8 mouse cellular contexts compared by ENCODE assay signal in the genomic region with DNA sequence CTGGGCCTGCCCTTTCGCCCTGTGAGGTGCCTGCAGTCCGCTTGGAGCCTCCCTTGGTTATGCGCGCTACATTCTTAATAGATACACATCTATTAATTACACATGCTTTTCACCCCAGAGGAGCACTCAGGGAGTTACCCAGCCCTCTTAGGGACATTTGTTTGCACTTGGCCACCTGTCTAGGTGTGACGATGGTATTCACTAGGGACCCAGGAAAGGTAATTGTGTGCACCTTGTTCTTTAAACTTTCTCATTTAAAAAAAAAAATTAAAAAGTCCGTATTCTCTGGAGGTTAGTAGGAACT. TPM values are rescaled to one million over a fixed set of nuclear protein-coding genes. Genes with fewer than 3 reads are reported as not detected.
DNase-seq lines count a peak whose midpoint lies in the region; ATAC-seq and TF ChIP-seq lines count a peak whose summit lies in the region.

No protein-coding gene starts in this region.

- no peaks in the 10 kb centered on the region for H3K9me3 ChIP-seq in kidney, embryonic 14.5 days (ENCODE audit: control insufficient read depth, low read length)
- H3K9me3 ChIP-seq in midbrain, embryonic 10.5 days (replicated peaks): no peaks in the 10 kb centered on the region

- no peaks in the 10 kb centered on the region for H3K4me1 ChIP-seq in kidney, embryonic 14.5 days (ENCODE audit: control insufficient read depth, insufficient read depth, low read length)
- peaks cover 5% of the 10 kb centered on the region; the same call in 1 of the 2 replicates for H3K4me1 ChIP-seq in bone marrow macrophage, adult 2 months (ENCODE audit: control insufficient read depth, insufficient read depth, low read length)
- H3K4me1 ChIP-seq in midbrain, embryonic 10.5 days: peaks cover 15% of the 10 kb centered on the region

- no peak for DNase-seq in kidney, adult 8-10 months
- peak; percentile 19 for DNase-seq in forelimb bud, embryonic 11.5 days (ENCODE audit: low read depth, low spot score)
- no peak for DNase-seq in midbrain, embryonic 10.5 days (ENCODE audit: low spot score)
- no peak for DNase-seq in adrenal gland, adult (ENCODE audit: inconsistent age in 2 of 2, low spot score in 1 of 2)
- no peak for DNase-seq in embryo, embryonic 11 days
- no peak for DNase-seq in right cerebral cortex, adult 18-20 months

- peak overlapping the region; percentile 98 for H3K4me2 ChIP-seq in kidney, embryonic 14.5 days (replicated peaks; ENCODE audit: low read depth, low read length)

- H3K9ac ChIP-seq in kidney, embryonic 14.5 days (ENCODE audit: low read depth, low read length): peak overlapping the region; percentile 68; the same call in 1 of the 2 replicates

- no peak; the same call in 1 of the 2 replicates for ATAC-seq in kidney, embryonic 14.5 days (ENCODE audit: low FRiP score, low TSS enrichment)

- TF ChIP-seq POLR2A in bone marrow macrophage, adult 2 months (IDR thresholded peaks at IDR 0.05; ENCODE audit: borderline replicate concordance, low read depth, low read length): no peak

- TF ChIP-seq CTCF in bone marrow macrophage, adult 2 months (IDR thresholded peaks at IDR 0.05; ENCODE audit: low read depth, low read length): no peak

- H3K36me3 ChIP-seq in kidney, embryonic 14.5 days (ENCODE audit: control insufficient read depth, insufficient read depth, low read length): no peaks in the 10 kb centered on the region
- no peaks in the 10 kb centered on the region for H3K36me3 ChIP-seq in midbrain, embryonic 10.5 days

- 2% methylated on average over 6 of the region's 6 CpGs for WGBS in kidney, embryonic 14.5 days
- 4% methylated on average over 6 of the region's 6 CpGs for WGBS in midbrain, embryonic 10.5 days

- H3K27ac ChIP-seq in kidney, embryonic 14.5 days (ENCODE audit: low read depth, low read length): no peak overlapping the region
- H3K27ac ChIP-seq in bone marrow macrophage, adult 2 months (ENCODE audit: insufficient read depth, low read depth, low read length): no peak overlapping the region
- H3K27ac ChIP-seq in midbrain, embryonic 10.5 days (replicated peaks): peak overlapping the region; percentile 86

- peaks cover 25% of the 10 kb centered on the region for H3K27me3 ChIP-seq in kidney, embryonic 14.5 days (ENCODE audit: control insufficient read depth, insufficient read depth, low read length)
- H3K27me3 ChIP-seq in midbrain, embryonic 10.5 days (ENCODE audit: low read depth, poor library complexity, severe bottlenecking): peaks cover 73% of the 10 kb centered on the region

- peak overlapping the region; percentile 81 for H3K4me3 ChIP-seq in kidney, embryonic 14.5 days (ENCODE audit: low read length)
- H3K4me3 ChIP-seq in bone marrow macrophage, adult 2 months (ENCODE audit: insufficient read depth, low read length): peak overlapping the region; percentile 66
- H3K4me3 ChIP-seq in midbrain, embryonic 10.5 days: peak overlapping the region; percentile 88

RNA-seq across cellular contexts. Expression of a gene that starts 0.4 kb away (rescaled TPM):
- 2.2 and 3.6 TPM in 2 replicates for polyA plus RNA-seq in kidney, embryonic 14.5 days (2014; fragmentation: Nextera tagmentation; extraction: Ambion mirVana)
- polyA plus RNA-seq in bone marrow macrophage, adult 2 months (2012; ENCODE audit: insufficient read depth, insufficient read length, missing spikeins): 0.60 and 1.3 TPM in 2 replicates
- 3.4 and 5.7 TPM in 2 replicates for polyA plus RNA-seq in midbrain, embryonic 10.5 days (2016; fragmentation: Nextera tagmentation; extraction: Ambion mirVana)
